Mouse (Mus musculus) hindbrain, embryonic 14.5 days (tissue): ENCODE results near the gene Slc26a3. TPM values are rescaled to one million over a fixed set of nuclear protein-coding genes. Genes with fewer than 3 reads are reported as not detected.

Source experiments
- polyA plus RNA-seq: library from polyadenylated mRNA; unstranded; fragments of >200 nt; fragmentation: Nextera tagmentation; extraction: Ambion mirVana; gene quantifications from 2 replicates; pipeline ENCODE4 v1.2.1, GENCODE M21; 2014

Slc26a3 gene
- polyA plus RNA-seq, 1 experiment from 2014 or later = not detected

Other genes starting within 250 kb of the Slc26a3 start
- gene Gm6993, start 150.1 kb upstream of the Slc26a3 start, polyA plus RNA-seq = not detected in 2 replicates
- 20.9 and 22.0 TPM in 2 replicates for gene Lamb1, start 125.6 kb upstream of the Slc26a3 start, polyA plus RNA-seq
- gene Dld, start 39.4 kb upstream of the Slc26a3 start, polyA plus RNA-seq = 125 and 138 TPM in 2 replicates
- 20.2 and 26.4 TPM in 2 replicates for gene Cbll1, start 108.7 kb downstream of the Slc26a3 start, polyA plus RNA-seq
- gene Slc26a4, start 169.1 kb downstream of the Slc26a3 start, polyA plus RNA-seq = not detected in 2 replicates
- gene Bcap29, start 243.8 kb downstream of the Slc26a3 start, polyA plus RNA-seq = 27.8 and 29.3 TPM in 2 replicates